Mouse (Mus musculus): ENCODE measurements around the gene Ppp1r17. TPM values are rescaled to one million over a fixed set of nuclear protein-coding genes. Genes with fewer than 3 reads are reported as not detected.

The Ppp1r17 gene
- 0.08 and 0.11 TPM in 2 replicates for polyA plus RNA-seq (2012; rRNA removed)

DNA sequence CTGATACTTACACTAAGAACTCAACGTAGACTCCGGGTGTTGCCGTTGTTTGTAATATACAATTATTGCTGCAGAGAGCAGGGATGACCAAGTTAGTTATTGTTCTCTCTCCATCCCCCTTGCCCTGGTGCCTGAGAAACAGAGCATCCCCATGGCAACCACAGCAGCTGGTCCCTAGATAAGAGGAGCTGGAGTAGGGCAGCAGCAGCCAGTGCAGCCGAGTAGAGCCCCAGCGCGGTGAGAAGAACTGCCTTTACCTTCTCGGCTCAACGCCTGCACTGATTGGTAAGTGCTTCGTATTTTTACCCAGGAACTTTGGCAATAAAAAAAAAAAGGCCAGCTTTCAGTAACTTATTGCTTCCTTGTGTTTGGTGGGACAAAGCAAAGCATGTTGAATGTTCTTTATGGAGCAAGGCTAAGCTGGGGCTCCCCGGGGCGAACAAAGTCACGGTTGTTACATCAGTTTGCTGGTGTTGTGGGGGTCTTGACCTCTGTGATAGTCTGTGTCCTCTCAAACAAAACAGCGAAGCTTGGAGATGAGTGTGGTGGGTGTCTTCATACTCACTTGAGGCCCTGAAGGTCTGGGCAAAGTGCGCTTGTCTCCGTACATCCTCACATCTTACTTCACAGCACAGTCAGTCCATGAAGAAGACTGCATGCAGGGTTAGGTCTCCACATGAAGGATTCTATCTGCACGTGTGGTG, at the start of gene Ppp1r17:
Gene Ppp1r17 (plus strand): TSS at position 207 of the 704 bp plus-strand sequence.
- H3K4me1 ChIP-seq (ENCODE audit: control insufficient read depth, insufficient read depth, low read length), result no peaks in the 10 kb centered on the region
- no peak within 1 kb of the TSS for H3K27ac ChIP-seq (ENCODE audit: insufficient read depth, low read length)
- TF ChIP-seq POLR2A (IDR thresholded peaks at IDR 0.05; ENCODE audit: extremely low read depth, insufficient read depth, low read length) (no peak), CTCF (IDR thresholded peaks at IDR 0.05; ENCODE audit: extremely low read depth, insufficient read depth, low read length) (no peak)
- H3K4me3 ChIP-seq (ENCODE audit: insufficient read depth, low read length), result no peak within 1 kb of the TSS

DNA sequence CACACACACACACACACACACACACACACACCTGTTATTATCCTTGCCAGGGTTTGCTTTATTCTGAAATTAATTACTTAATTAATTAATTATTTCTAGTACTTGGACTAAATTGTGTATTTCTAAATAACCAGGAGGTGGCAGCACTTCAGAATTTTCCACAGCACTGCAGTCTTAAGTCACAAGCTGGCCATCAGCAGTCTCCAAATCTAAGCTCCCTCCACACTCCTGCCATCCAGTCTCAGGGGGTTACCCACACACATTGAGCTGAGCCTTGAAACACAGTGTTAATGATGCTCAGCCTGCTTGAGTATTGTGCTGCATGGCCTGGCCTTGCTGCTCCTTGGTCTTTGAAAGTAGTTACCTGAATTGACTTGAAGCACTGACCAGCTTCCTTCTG, 44.3 kb upstream of the Ppp1r17 start:
- no peaks in the 10 kb centered on the region for H3K4me1 ChIP-seq (ENCODE audit: control insufficient read depth, insufficient read depth, low read length)
- peak; percentile 31; the same call in 1 of the 2 replicates for TF ChIP-seq CTCF (IDR thresholded peaks at IDR 0.05; ENCODE audit: extremely low read depth, insufficient read depth, low read length)
- TF ChIP-seq POLR2A (IDR thresholded peaks at IDR 0.05; ENCODE audit: extremely low read depth, insufficient read depth, low read length), result no peak
- no peak overlapping the region for H3K27ac ChIP-seq (ENCODE audit: insufficient read depth, low read length)
- no peak overlapping the region for H3K4me3 ChIP-seq (ENCODE audit: insufficient read depth, low read length)

DNA sequence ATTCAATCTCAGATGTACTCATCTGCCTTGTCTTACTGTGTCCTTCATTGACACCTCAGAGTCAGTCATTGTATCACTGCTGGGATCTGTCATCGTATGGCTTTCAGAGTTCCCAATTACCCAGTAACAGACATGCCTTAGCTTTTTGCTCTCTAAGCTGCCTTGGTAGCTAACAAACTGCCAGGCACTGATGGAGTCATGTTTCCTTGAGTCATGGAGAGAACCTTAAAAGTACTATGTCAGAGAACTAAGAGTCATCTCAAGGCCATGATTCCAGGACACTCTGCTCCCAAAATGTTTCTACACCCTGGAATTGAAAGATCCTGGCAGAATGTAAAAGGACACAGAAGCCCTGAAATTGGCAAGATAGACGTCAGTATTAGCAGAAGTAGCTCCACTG, 37.5 kb upstream of the Ppp1r17 start:
- no peaks in the 10 kb centered on the region for H3K4me1 ChIP-seq (ENCODE audit: control insufficient read depth, insufficient read depth, low read length)
- TF ChIP-seq CTCF (IDR thresholded peaks at IDR 0.05; ENCODE audit: extremely low read depth, insufficient read depth, low read length) (no peak), POLR2A (IDR thresholded peaks at IDR 0.05; ENCODE audit: extremely low read depth, insufficient read depth, low read length) (no peak)

DNA sequence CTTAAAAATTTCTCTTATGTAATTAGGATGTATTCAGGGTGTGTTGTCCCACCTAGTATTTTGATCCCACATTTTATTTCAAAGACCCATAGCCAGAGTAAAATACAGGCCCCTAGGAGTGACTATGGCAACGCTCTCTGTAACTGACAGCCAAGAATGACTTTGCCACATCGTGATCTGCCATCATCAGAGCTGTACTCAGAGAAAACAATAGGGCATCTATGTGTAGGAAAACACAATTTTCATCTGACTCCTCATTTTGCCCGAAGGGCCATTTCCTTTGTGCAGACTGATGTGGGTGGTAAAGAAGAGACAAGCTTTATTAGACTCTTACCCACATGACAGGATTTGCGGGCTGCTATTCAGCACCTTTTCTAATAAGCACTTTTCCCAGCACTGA, 8.6 kb upstream of the Ppp1r17 start:
- H3K4me1 ChIP-seq (ENCODE audit: control insufficient read depth, insufficient read depth, low read length), result no peaks in the 10 kb centered on the region
- H3K27ac ChIP-seq (ENCODE audit: insufficient read depth, low read length), result no peak overlapping the region
- no peak for TF ChIP-seq POLR2A (IDR thresholded peaks at IDR 0.05; ENCODE audit: extremely low read depth, insufficient read depth, low read length)
- TF ChIP-seq CTCF (IDR thresholded peaks at IDR 0.05; ENCODE audit: extremely low read depth, insufficient read depth, low read length), result no peak
- no peak overlapping the region for H3K4me3 ChIP-seq (ENCODE audit: insufficient read depth, low read length)

More for the DNA sequence above, 37.5 kb upstream of the Ppp1r17 start:
- H3K4me3 ChIP-seq (ENCODE audit: insufficient read depth, low read length), result no peak overlapping the region
- no peak overlapping the region for H3K27ac ChIP-seq (ENCODE audit: insufficient read depth, low read length)

DNA sequence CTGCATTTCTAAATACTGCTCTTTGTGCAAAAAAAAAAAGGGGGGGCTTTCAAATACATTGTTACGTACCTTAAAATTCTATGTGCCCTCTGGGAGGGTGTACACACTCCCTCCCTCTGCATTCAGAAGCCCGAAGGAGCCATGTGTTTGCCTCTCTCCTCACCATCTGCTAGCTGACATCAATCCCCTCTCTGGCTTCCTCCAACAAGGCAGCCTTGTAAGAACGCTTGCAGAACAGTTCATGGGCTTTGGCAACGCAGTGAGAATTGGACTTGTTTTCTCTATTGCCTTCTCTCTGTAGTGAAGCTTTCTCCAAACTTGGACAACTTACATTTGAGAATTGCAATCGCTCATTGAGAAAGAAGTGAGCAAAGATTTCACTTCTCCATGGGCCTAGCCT, 4.9 kb upstream of the Ppp1r17 start:
- no peak overlapping the region for H3K27ac ChIP-seq (ENCODE audit: insufficient read depth, low read length)

DNA sequence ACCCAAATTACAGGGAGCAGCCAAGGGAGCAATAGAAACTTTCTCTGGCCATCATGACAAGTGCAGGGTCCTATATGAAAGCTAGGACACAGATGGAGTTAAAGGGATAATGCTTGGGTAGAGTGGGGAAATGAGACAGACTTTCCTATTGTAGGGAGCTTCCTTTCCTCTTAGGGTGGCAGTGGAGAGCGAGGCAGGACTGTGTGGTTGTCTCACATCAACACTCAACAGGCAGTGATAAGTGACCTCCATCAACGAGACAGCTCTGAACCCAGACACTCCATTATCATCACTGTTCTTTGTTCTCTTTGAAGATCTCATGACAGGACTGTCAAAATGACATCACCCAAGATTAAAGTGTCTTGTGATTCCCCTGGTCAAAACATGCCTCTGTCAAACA, 2.3 kb downstream of the Ppp1r17 start:
- no peaks in the 10 kb centered on the region for H3K4me1 ChIP-seq (ENCODE audit: control insufficient read depth, insufficient read depth, low read length)
- no peak overlapping the region for H3K27ac ChIP-seq (ENCODE audit: insufficient read depth, low read length)
- no peak overlapping the region for H3K4me3 ChIP-seq (ENCODE audit: insufficient read depth, low read length)
- TF ChIP-seq CTCF (IDR thresholded peaks at IDR 0.05; ENCODE audit: extremely low read depth, insufficient read depth, low read length) (no peak), POLR2A (IDR thresholded peaks at IDR 0.05; ENCODE audit: extremely low read depth, insufficient read depth, low read length) (no peak)

More for the DNA sequence above, 4.9 kb upstream of the Ppp1r17 start:
- no peak overlapping the region for H3K4me3 ChIP-seq (ENCODE audit: insufficient read depth, low read length)
- no peaks in the 10 kb centered on the region for H3K4me1 ChIP-seq (ENCODE audit: control insufficient read depth, insufficient read depth, low read length)
- TF ChIP-seq POLR2A (IDR thresholded peaks at IDR 0.05; ENCODE audit: extremely low read depth, insufficient read depth, low read length) (no peak), CTCF (IDR thresholded peaks at IDR 0.05; ENCODE audit: extremely low read depth, insufficient read depth, low read length) (no peak)

DNA sequence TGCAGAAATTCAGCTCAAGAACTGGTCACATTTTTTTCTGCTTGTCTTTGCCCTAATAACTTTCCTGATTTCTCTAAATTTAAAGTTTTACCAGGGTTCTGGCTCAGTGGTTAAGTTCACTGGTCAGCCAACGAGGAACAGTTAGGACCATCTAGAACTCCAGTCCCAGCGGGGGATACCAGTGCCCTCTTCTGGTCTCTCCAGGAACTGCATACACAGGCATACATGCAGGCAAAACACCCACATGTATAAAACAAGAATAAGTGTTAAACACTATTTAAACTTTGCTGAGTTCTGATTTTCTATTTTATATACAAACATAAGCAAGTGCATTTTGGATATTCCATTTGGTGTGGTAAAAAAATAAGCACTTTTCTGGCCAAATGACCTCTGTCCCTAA, 8.2 kb downstream of the Ppp1r17 start:
- no peaks in the 10 kb centered on the region; the same call in 1 of the 2 replicates for H3K4me1 ChIP-seq (ENCODE audit: control insufficient read depth, insufficient read depth, low read length)
- H3K4me3 ChIP-seq (ENCODE audit: insufficient read depth, low read length), result no peak overlapping the region
- H3K27ac ChIP-seq (ENCODE audit: insufficient read depth, low read length), result no peak overlapping the region
- TF ChIP-seq CTCF (IDR thresholded peaks at IDR 0.05; ENCODE audit: extremely low read depth, insufficient read depth, low read length) (0 out of 2 replicates have a peak, but pooled peaks have one; percentile 27), POLR2A (IDR thresholded peaks at IDR 0.05; ENCODE audit: extremely low read depth, insufficient read depth, low read length) (no peak)

DNA sequence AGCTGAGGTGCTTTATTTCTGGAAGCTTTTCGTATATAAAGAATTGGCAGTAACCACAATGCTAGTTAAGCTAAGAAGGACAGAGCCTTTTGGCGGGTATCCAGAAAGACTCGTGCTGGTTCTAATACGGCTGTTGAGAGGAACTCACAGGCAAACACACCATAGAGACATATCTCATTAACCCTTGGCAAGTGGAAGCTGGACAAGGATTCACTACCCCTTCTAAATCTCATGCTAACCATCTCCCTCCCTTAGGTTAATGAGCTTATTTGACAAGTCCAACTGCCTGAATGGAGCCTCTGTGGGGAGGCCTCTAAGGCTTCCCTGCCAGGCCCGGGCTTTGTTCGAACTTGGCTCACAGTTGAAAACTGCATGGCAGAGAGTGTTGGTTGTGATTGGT, 10.0 kb downstream of the Ppp1r17 start:
- TF ChIP-seq POLR2A (IDR thresholded peaks at IDR 0.05; ENCODE audit: extremely low read depth, insufficient read depth, low read length), result no peak
- TF ChIP-seq CTCF (IDR thresholded peaks at IDR 0.05; ENCODE audit: extremely low read depth, insufficient read depth, low read length), result no peak
- Histone ChIP-seq H3K27ac (ENCODE audit: insufficient read depth, low read length) (no peak overlapping the region), H3K4me1 (ENCODE audit: control insufficient read depth, insufficient read depth, low read length) (no peaks in the 10 kb centered on the region; the same call in 1 of the 2 replicates), H3K4me3 (ENCODE audit: insufficient read depth, low read length) (no peak overlapping the region)

DNA sequence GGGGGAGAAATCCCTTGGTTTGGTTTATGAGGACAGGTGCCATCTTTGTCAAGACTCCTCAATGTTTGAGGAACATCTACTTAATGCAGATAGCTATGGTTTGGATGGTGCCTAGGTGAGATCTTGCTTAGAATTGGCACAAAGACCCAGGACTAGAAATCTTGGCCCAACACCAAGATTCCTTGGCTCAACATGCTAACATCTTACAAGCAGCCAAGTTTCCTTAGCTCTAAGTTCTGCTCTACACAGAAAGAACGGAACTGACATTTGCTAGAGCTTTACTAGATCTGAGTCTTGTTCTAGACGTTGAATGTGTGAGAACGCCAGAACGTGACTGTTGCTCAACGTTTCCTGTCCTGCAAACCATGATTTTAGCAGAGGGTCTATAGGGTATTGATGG, 10.7 kb downstream of the Ppp1r17 start:
- Histone ChIP-seq H3K4me3 (ENCODE audit: insufficient read depth, low read length) (no peak overlapping the region), H3K4me1 (ENCODE audit: control insufficient read depth, insufficient read depth, low read length) (no peaks in the 10 kb centered on the region; the same call in 1 of the 2 replicates), H3K27ac (ENCODE audit: insufficient read depth, low read length) (no peak overlapping the region)
- TF ChIP-seq POLR2A (IDR thresholded peaks at IDR 0.05; ENCODE audit: extremely low read depth, insufficient read depth, low read length) (no peak), CTCF (IDR thresholded peaks at IDR 0.05; ENCODE audit: extremely low read depth, insufficient read depth, low read length) (no peak)

DNA sequence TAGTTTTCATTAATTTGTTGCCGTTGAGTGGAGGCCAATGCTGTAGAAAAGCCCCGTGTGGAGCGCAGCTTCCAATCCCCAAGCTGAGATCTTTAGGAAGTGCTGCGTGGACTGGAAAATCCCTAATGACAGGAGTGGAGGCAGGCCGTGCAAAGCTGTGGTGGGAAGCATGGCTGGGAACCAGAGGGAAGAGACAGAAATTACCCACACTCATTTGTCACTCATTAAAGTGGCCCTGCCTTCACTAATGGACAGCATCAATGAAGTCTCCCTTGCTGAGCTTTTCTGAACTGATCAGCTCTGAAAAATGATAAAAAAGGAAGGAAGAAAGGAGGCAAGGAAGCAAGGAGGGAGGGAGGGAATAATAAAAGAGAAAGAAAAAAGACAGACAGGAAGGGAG, 12.7 kb downstream of the Ppp1r17 start:
- TF ChIP-seq POLR2A (IDR thresholded peaks at IDR 0.05; ENCODE audit: extremely low read depth, insufficient read depth, low read length), result no peak
- no peak for TF ChIP-seq CTCF (IDR thresholded peaks at IDR 0.05; ENCODE audit: extremely low read depth, insufficient read depth, low read length)
- no peak overlapping the region for H3K27ac ChIP-seq (ENCODE audit: insufficient read depth, low read length)
- H3K4me3 ChIP-seq (ENCODE audit: insufficient read depth, low read length), result no peak overlapping the region
- no peaks in the 10 kb centered on the region; the same call in 1 of the 2 replicates for H3K4me1 ChIP-seq (ENCODE audit: control insufficient read depth, insufficient read depth, low read length)

All from cortical plate, adult 2 months (tissue).